Mouse (Mus musculus): ENCODE results near the gene Fyn. TPM values are rescaled to one million over a fixed set of nuclear protein-coding genes. Genes with fewer than 3 reads are reported as not detected.

The Fyn gene
- polyA plus RNA-seq, 1 experiment from 2014 or later, result 36.0 TPM

DNA sequence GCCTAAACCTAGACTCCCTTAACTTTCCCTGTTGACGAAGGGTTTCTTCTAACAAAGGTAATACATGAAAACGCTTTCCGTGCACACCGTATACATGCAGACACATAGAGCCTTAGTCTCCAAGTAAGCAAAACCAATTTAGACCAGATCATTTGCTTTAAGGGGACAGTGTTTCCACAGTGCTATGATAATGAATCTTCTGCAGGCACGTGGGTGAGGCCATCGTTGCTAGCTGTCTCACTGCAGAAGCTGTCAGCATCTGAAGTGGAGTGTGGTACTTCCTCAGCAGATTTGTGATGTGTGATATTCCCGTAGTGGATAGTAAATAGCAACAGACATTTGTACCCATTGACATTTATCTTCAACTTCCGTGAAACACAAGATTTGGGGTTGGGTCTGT is 16.6 kb downstream of the Fyn start:
- ATAC-seq (replicated peaks; ENCODE audit: low FRiP score, low TSS enrichment, low read depth) (no peak), DNase-seq (ENCODE audit: low spot score) (no peak)

DNA sequence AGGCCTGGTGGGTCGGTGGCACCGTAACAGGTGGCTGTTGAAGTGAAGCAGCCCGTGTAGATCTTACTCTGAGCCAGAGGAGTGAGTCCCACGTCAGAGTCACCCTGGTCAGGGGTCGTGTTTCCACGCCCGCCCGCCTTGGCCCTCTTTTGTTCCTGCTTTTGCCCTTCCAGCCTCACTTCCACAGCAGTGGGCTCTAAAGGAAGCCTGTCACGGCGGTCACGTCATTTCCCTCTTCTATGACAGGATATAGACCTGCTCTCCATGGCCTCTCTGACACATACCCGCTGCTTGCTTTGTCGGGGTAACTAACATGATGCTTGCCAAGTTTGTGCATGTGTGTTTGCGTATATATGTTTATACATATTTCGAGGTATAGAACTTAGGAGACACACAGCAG is 17.5 kb downstream of the Fyn start:
- DNase-seq (ENCODE audit: low spot score) (no peak), ATAC-seq (replicated peaks; ENCODE audit: low FRiP score, low TSS enrichment, low read depth) (no peak)
- peak overlapping the region; percentile 43; the same call in 1 of the 2 replicates for H3K27ac ChIP-seq (ENCODE audit: low read depth)
- H3K27me3 ChIP-seq (replicated peaks; ENCODE audit: control insufficient read depth, insufficient read depth, low read length), result no peaks in the 10 kb centered on the region
- 74% methylated on average over 15 of the region's 15 CpGs for WGBS
- no peak overlapping the region for H3K4me3 ChIP-seq (ENCODE audit: low read depth, low read length)
- H3K4me1 ChIP-seq (replicated peaks; ENCODE audit: control insufficient read depth, insufficient read depth, low read length), result peaks cover 16% of the 10 kb centered on the region
- H3K9me3 ChIP-seq (ENCODE audit: control insufficient read depth, low read length), result no peaks in the 10 kb centered on the region
- no peak overlapping the region for H3K9ac ChIP-seq (ENCODE audit: low read length)
- 0 out of 2 replicates have a peak, but pooled peaks cover 3% of the 10 kb centered on the region for H3K36me3 ChIP-seq (ENCODE audit: control insufficient read depth, insufficient read depth, low read length)
- H3K4me2 ChIP-seq (ENCODE audit: low read length), result no peak overlapping the region

More for the DNA sequence above, 16.6 kb downstream of the Fyn start:
- Histone ChIP-seq H3K9ac (ENCODE audit: low read length) (no peak overlapping the region), H3K4me3 (ENCODE audit: low read depth, low read length) (no peak overlapping the region), H3K36me3 (ENCODE audit: control insufficient read depth, insufficient read depth, low read length) (no peaks in the 10 kb centered on the region), H3K9me3 (ENCODE audit: control insufficient read depth, low read length) (no peaks in the 10 kb centered on the region), H3K4me2 (ENCODE audit: low read length) (no peak overlapping the region), H3K27me3 (replicated peaks; ENCODE audit: control insufficient read depth, insufficient read depth, low read length) (no peaks in the 10 kb centered on the region), H3K27ac (ENCODE audit: low read depth) (no peak overlapping the region), H3K4me1 (replicated peaks; ENCODE audit: control insufficient read depth, insufficient read depth, low read length) (peaks cover 16% of the 10 kb centered on the region)
- 61% methylated on average over 8 of the region's 8 CpGs for WGBS

DNA sequence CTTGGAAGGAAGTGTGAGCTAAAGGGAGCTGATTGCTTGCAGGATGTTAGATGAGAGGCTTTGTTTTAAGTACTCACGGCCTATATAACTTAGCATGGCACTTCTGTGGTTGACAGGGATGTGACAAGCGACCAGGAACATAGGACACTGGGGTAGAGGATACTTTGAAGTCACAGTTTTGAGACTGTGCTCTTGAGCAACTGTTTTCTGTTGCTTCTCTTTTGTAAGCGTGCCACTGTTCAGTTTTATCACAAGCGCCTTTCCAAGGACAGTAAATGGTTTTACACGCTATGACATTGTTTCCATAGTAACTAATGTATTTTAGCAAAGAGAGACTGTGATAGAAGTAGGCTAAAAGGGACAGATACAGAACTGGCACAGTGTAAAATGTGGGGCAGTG is 18.4 kb downstream of the Fyn start:
- WGBS, result 56% methylated on average over 5 of the region's 5 CpGs
- Histone ChIP-seq H3K27me3 (replicated peaks; ENCODE audit: control insufficient read depth, insufficient read depth, low read length) (no peaks in the 10 kb centered on the region), H3K4me2 (ENCODE audit: low read length) (no peak overlapping the region), H3K9ac (ENCODE audit: low read length) (no peak overlapping the region), H3K4me3 (ENCODE audit: low read depth, low read length) (no peak overlapping the region), H3K36me3 (ENCODE audit: control insufficient read depth, insufficient read depth, low read length) (0 out of 2 replicates have a peak, but pooled peaks cover 3% of the 10 kb centered on the region), H3K4me1 (replicated peaks; ENCODE audit: control insufficient read depth, insufficient read depth, low read length) (peaks cover 16% of the 10 kb centered on the region), H3K27ac (ENCODE audit: low read depth) (no peak overlapping the region), H3K9me3 (ENCODE audit: control insufficient read depth, low read length) (no peaks in the 10 kb centered on the region)
- ATAC-seq (replicated peaks; ENCODE audit: low FRiP score, low TSS enrichment, low read depth) (no peak), DNase-seq (ENCODE audit: low spot score) (no peak)

DNA sequence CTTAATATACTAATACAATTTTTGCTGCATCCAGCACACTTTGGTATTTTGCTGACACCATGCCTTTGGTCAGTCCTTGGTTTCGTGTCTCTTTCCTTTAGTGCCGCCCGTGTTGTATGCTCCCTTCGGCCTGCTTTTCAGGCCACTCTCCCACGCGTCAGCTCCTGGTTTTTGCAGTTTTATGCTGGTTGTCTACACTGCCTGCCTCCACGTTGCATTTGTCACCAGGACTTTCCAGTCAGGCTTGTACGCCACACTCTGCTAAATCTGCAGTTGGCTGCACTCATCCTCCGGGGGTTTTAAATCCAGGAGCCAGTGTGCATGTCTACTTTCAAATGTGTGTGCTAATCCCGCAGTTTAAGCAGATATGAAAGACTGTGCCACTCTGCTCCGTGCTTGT is 18.9 kb downstream of the Fyn start:
- Histone ChIP-seq H3K36me3 (ENCODE audit: control insufficient read depth, insufficient read depth, low read length) (0 out of 2 replicates have a peak, but pooled peaks cover 3% of the 10 kb centered on the region), H3K9ac (ENCODE audit: low read length) (no peak overlapping the region), H3K27ac (ENCODE audit: low read depth) (no peak overlapping the region), H3K27me3 (replicated peaks; ENCODE audit: control insufficient read depth, insufficient read depth, low read length) (no peaks in the 10 kb centered on the region), H3K9me3 (ENCODE audit: control insufficient read depth, low read length) (no peaks in the 10 kb centered on the region), H3K4me1 (replicated peaks; ENCODE audit: control insufficient read depth, insufficient read depth, low read length) (peaks cover 16% of the 10 kb centered on the region), H3K4me3 (ENCODE audit: low read depth, low read length) (no peak overlapping the region), H3K4me2 (ENCODE audit: low read length) (no peak overlapping the region)
- 78% methylated on average over 11 of the region's 11 CpGs for WGBS
- ATAC-seq (replicated peaks; ENCODE audit: low FRiP score, low TSS enrichment, low read depth), result no peak
- DNase-seq (ENCODE audit: low spot score), result no peak

DNA sequence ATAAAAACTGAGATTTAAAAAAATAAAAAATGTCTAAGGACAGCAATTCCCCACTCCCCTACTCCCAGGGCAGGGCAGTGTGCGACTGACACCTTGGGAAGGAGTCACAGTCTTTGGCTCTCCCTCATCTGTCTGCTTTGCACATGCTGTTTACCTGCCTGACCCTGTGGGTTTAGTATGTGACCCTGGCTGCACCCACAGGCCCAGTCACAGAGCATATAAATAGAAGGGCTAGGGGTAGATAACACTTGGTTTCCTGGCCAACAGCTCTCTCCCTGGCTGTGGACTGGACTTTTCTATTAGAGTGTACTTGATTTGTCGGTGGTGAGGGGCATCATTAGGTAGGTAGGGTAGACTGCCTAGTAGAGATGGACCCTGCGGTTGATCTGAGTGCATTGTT is 19.5 kb downstream of the Fyn start:
- 82% methylated on average over 3 of the region's 3 CpGs for WGBS
- Histone ChIP-seq H3K27ac (ENCODE audit: low read depth) (no peak overlapping the region), H3K27me3 (replicated peaks; ENCODE audit: control insufficient read depth, insufficient read depth, low read length) (no peaks in the 10 kb centered on the region), H3K9me3 (ENCODE audit: control insufficient read depth, low read length) (no peaks in the 10 kb centered on the region), H3K4me1 (replicated peaks; ENCODE audit: control insufficient read depth, insufficient read depth, low read length) (peaks cover 16% of the 10 kb centered on the region), H3K36me3 (ENCODE audit: control insufficient read depth, insufficient read depth, low read length) (0 out of 2 replicates have a peak, but pooled peaks cover 3% of the 10 kb centered on the region), H3K4me3 (ENCODE audit: low read depth, low read length) (no peak overlapping the region), H3K4me2 (ENCODE audit: low read length) (no peak overlapping the region), H3K9ac (ENCODE audit: low read length) (no peak overlapping the region)
- DNase-seq (ENCODE audit: low spot score) (no peak), ATAC-seq (replicated peaks; ENCODE audit: low FRiP score, low TSS enrichment, low read depth) (no peak)

DNA sequence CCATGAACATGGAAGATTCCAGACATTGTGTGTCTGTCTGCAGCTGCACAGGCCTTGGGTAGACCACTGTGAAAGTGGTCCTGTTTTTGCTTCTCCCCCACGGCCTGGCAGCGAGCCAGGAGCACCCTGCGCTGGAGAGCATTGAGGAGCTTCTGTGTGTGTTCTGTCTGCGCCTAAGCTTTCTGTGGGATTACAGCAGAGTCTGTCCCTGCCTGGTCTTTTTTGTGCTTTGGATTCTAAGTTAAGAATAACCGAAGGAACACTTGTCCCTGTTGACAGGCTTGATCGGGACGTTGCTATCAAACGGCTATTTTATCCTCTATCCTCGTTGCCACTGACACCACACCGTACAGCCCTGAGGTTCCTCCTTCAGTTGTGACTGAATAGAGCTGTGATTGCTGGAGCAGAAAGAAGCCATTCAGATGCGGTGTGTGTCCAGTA is 20.8 kb downstream of the Fyn start:
- DNase-seq (ENCODE audit: low spot score) (no peak), ATAC-seq (replicated peaks; ENCODE audit: low FRiP score, low TSS enrichment, low read depth) (no peak)
- Histone ChIP-seq H3K9ac (ENCODE audit: low read length) (no peak overlapping the region), H3K27ac (ENCODE audit: low read depth) (no peak overlapping the region), H3K36me3 (ENCODE audit: control insufficient read depth, insufficient read depth, low read length) (0 out of 2 replicates have a peak, but pooled peaks cover 3% of the 10 kb centered on the region), H3K9me3 (ENCODE audit: control insufficient read depth, low read length) (no peaks in the 10 kb centered on the region), H3K4me2 (ENCODE audit: low read length) (no peak overlapping the region), H3K4me3 (ENCODE audit: low read depth, low read length) (no peak overlapping the region), H3K4me1 (replicated peaks; ENCODE audit: control insufficient read depth, insufficient read depth, low read length) (peaks cover 16% of the 10 kb centered on the region), H3K27me3 (replicated peaks; ENCODE audit: control insufficient read depth, insufficient read depth, low read length) (no peaks in the 10 kb centered on the region)
- 78% methylated on average over 11 of the region's 11 CpGs for WGBS

DNA sequence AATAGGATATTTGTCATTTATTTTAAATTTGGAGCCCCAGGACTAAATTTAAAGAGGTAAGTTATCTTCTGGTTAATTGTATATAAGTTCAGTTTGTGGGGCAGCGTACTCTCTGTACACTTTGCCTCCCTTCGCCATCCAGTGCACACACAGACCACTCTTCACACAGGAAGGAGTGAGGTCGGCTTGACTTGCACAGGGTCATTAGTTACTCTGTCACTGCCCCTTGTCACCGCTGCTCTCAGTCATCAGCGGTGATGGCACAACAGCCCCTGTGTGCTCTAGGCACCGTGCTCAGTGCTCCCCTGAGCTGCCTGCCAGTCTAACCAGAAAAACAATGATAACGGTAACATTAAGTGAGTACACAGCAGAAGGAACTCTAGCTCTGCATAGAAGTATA is 21.9 kb downstream of the Fyn start:
- Histone ChIP-seq H3K4me1 (replicated peaks; ENCODE audit: control insufficient read depth, insufficient read depth, low read length) (peaks cover 12% of the 10 kb centered on the region), H3K4me3 (ENCODE audit: low read depth, low read length) (no peak overlapping the region), H3K4me2 (ENCODE audit: low read length) (no peak overlapping the region), H3K27ac (ENCODE audit: low read depth) (no peak overlapping the region), H3K27me3 (replicated peaks; ENCODE audit: control insufficient read depth, insufficient read depth, low read length) (no peaks in the 10 kb centered on the region), H3K9ac (ENCODE audit: low read length) (no peak overlapping the region), H3K36me3 (ENCODE audit: control insufficient read depth, insufficient read depth, low read length) (peaks cover 9% of the 10 kb centered on the region; the same call in 1 of the 2 replicates), H3K9me3 (ENCODE audit: control insufficient read depth, low read length) (no peaks in the 10 kb centered on the region)
- ATAC-seq (replicated peaks; ENCODE audit: low FRiP score, low TSS enrichment, low read depth) (no peak), DNase-seq (ENCODE audit: low spot score) (no peak)
- WGBS, result 83% methylated on average over 7 of the region's 7 CpGs

DNA sequence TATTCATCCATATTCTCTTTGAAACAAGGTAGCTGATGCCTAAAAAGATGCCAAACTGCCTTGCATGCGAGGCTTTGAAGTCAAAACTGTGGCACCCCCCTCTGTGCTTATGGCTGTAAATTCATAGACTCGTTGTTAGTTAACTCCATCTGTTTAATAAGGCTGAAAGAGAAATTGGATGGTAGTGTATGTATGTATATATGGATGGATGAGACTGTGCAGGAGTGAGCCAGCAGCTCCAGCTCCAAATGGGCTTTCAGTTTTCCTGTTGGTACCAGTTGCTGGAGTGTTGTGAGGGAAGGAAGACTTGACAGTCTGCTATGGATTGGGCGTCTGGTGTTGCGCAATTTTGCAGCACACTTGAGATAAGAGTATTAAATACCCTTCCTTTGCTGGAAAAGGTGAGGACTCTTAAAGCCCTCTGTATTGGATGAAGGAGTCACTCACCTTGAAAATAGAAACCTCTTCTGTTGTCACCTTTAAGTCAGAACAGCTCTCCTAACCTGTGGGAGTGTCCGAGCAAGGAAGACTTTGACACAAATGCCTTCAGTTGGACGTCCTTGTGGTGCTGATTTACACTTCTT is 24.3 kb downstream of the Fyn start:
- H3K4me1 ChIP-seq (replicated peaks; ENCODE audit: control insufficient read depth, insufficient read depth, low read length), result peaks cover 4% of the 10 kb centered on the region; the same call in 1 of the 2 replicates
- H3K36me3 ChIP-seq (ENCODE audit: control insufficient read depth, insufficient read depth, low read length), result peaks cover 10% of the 10 kb centered on the region; the same call in 1 of the 2 replicates
- no peak overlapping the region for H3K4me2 ChIP-seq (ENCODE audit: low read length)
- H3K9ac ChIP-seq (ENCODE audit: low read length), result no peak overlapping the region
- no peak overlapping the region for H3K27ac ChIP-seq (ENCODE audit: low read depth)
- H3K27me3 ChIP-seq (replicated peaks; ENCODE audit: control insufficient read depth, insufficient read depth, low read length), result no peaks in the 10 kb centered on the region
- ATAC-seq (replicated peaks; ENCODE audit: low FRiP score, low TSS enrichment, low read depth), result no peak
- H3K4me3 ChIP-seq (ENCODE audit: low read depth, low read length), result no peak overlapping the region
- no peaks in the 10 kb centered on the region for H3K9me3 ChIP-seq (ENCODE audit: control insufficient read depth, low read length)
- no peak for DNase-seq (ENCODE audit: low spot score)
- 82% methylated on average over 6 of the region's 6 CpGs for WGBS

DNA sequence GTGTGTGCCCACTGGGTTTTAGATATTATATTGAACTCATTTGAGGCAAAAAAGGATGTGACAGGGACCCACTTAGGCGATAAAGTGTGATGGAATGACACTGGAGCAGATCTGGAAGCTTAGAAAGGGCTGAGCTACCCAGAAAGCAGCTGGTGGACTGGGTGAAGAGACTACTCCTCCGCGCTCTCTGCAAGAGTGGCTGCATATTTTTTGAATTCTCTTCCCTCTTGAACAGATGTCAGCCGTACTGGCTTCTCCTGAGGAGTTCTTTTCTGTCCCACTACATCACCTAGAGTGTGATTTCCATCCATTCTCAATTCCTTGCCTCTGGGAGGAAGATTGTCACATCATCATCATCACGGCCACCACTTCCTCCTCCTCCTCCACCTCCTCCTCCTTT is 26.9 kb downstream of the Fyn start:
- ATAC-seq (replicated peaks; ENCODE audit: low FRiP score, low TSS enrichment, low read depth) (no peak), DNase-seq (ENCODE audit: low spot score) (no peak)
- Histone ChIP-seq H3K9me3 (ENCODE audit: control insufficient read depth, low read length) (no peaks in the 10 kb centered on the region), H3K9ac (ENCODE audit: low read length) (no peak overlapping the region), H3K4me2 (ENCODE audit: low read length) (no peak overlapping the region), H3K27me3 (replicated peaks; ENCODE audit: control insufficient read depth, insufficient read depth, low read length) (no peaks in the 10 kb centered on the region), H3K4me1 (replicated peaks; ENCODE audit: control insufficient read depth, insufficient read depth, low read length) (no peaks in the 10 kb centered on the region), H3K36me3 (ENCODE audit: control insufficient read depth, insufficient read depth, low read length) (peaks cover 9% of the 10 kb centered on the region; the same call in 1 of the 2 replicates), H3K27ac (ENCODE audit: low read depth) (no peak overlapping the region), H3K4me3 (ENCODE audit: low read depth, low read length) (no peak overlapping the region)
- 97% methylated on average over 5 of the region's 5 CpGs for WGBS

Measured in intestine, embryonic 14.5 days (tissue).